Mouse (Mus musculus) olfactory bulb, adult 2 months (tissue): Measurements from ENCODE around the gene Grin2d.

ENCODE experiments used
- CTCF ChIP-seq: fragments of 200-500 bp; IDR thresholded peaks from 2 replicates; pipeline ENCODE4 v1.5.1; 2012; ENCODE audit warnings: low read depth, mild to moderate bottlenecking, low read length, moderate library complexity; ENCODE audit not compliant: insufficient read depth
- POLR2A ChIP-seq: fragments of 200-500 bp; IDR thresholded peaks from 2 replicates; pipeline ENCODE4 v1.6.1; 2012; ENCODE audit warnings: mild to moderate bottlenecking, low read depth, low read length, moderate library complexity; ENCODE audit not compliant: insufficient read depth

DNA sequence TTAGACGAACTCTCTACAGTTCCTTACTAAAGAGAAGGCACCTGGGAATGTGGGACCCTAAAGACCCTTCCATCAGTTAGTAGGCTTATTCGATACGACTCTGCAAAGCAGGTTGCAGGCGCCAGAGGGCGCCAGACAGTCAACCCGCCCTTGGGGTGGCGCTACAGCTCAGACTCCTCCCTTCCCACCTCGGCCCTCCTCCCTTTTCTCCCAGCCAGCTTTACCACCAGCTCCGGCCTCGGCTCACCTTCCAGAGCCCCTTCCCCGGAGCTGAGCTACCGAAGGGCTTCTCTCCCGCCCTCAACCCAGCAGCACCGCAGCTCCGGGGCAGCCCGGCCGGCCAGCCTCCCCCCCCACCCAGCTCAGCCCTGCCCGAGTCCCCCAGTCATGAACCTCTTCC is 5.6 kb downstream of the Grin2d start, which contains the start of gene Kdelr1:
- peak; percentile 93 for TF ChIP-seq CTCF
- TF ChIP-seq POLR2A: peak; percentile 53; the same call in 1 of the 2 replicates
